Mouse (Mus musculus): Measurements from ENCODE around the gene 4930558C23Rik. TPM values are rescaled to one million over a fixed set of nuclear protein-coding genes. Genes with fewer than 3 reads are reported as not detected.
"Not testable (repeated sequence)": the region's sequence is repeated elsewhere in the genome, so short reads cannot be mapped to it uniquely, and the experiment has no call there.

4930558C23Rik gene
- total RNA-seq (2017): not detected in 2 replicates

DNA sequence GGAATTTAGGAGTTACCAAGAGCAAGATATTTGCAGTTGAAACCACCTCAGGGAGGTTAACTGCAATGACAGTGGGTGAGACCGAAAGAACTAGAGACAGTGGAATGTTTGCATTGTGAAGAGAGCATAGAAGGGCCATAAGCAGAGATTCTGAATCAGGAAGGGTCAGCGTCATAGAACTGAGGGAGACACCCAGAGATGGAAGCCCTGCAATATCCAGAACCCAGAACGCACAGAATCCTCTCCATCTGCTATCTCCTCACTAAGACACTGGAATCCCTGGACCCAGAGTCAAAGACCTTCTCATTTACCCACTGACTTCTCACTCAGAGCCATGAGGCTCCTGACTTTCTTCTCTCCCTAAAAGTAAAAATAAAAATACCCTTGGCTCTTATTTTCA lies at the start of gene 4930558C23Rik:
4930558C23Rik (minus strand) TSS at position 101 of the 400 bp plus-strand sequence.
- ATAC-seq (replicated peaks; ENCODE audit: low read depth, poor library complexity, severe bottlenecking): no peak

DNA sequence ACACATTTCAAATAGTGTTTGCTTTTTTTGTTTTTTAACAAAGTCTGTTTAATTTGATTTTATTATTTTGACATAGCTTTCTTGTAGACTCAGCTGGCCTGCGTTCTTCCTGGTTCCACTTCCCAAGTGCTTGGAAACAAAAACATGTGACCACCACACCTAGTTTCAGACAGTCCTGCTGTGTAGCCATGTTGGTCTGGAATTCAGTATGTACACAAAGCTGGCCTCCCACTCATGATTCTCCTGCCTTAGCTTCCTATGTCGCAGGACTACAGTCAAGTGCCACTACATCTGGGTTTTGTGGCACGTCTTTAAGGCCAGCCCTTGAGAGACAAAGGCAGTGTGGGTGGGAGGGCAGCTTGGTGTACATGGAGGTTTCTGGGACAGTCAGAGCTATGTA lies 48.3 kb upstream of the 4930558C23Rik start:
- no peak for ATAC-seq (replicated peaks; ENCODE audit: low read depth, poor library complexity, severe bottlenecking)

DNA sequence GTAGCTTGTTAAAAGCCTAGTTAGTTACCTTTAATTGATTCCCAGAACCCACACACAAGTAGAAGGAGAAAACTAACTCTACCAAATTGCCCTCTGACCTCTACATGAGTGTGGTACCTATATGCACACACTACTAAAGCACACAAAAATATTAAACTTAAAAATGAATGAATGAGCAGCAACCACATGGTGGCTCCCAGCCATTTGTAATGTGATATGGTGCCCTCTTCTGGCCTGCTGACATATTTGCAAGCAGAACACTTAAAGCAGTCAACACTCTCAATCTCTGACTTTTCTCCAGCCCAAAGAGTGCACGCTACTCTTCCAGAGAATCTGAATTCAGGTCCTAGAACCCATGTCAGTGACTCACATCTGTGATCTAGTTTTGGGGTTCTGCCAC lies 47.8 kb upstream of the 4930558C23Rik start:
- ATAC-seq (replicated peaks; ENCODE audit: low read depth, poor library complexity, severe bottlenecking): peak; percentile 87

DNA sequence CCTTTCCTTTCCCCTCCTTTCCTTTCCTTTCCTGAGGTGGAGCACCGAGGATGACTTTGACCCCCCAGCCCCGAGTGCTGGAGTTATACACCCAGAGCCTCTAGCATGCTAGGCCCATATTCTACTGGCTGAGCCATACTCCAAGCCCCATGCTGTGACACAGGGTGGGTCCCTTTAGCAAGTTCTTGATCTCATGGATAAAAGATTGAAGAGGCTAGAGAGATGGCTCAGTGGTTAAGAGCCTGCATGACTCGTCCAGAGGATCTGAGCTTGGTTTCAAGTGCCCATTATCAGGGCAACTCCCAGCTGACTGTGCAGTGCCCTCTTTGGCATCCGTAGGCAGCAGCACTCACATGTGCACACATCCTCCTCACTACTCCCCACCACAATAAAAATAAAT lies 42.7 kb upstream of the 4930558C23Rik start:
- ATAC-seq (replicated peaks; ENCODE audit: low read depth, poor library complexity, severe bottlenecking): no peak

DNA sequence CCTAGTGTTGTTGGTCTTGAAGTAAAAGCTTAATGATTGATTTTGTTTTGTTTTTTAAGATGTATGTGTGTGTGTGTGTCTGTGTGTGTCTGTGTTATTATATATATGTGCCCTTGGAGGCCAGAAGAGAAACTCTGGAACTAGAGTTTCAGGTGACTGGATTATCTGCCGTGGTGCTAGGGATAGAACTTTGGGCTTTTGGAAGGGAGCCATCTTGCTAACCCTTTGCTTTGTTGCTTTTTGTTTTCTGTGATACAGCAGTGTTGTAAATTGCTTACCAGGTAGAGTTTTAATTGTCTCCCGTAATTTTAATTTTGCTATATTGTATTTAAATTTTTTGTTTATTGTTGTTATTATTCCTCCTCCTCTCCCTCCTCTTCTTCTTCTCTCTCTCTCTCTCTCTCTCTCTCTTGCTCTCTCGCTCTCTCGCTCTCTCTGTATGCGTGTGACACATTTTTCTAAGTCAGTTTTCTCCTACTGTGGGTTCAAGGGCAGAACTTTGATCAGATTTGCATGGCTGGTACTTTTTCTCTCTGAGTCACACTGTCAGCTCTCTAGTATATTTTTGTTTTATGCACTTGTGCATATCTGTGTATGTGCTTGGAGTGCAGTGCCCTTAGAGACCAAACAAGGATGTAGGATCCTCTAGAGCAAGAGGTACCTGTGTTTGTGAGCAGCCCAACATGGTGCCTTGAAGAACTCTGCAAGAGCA lies 39.9 kb upstream of the 4930558C23Rik start:
- no peak for ATAC-seq (replicated peaks; ENCODE audit: low read depth, poor library complexity, severe bottlenecking)

DNA sequence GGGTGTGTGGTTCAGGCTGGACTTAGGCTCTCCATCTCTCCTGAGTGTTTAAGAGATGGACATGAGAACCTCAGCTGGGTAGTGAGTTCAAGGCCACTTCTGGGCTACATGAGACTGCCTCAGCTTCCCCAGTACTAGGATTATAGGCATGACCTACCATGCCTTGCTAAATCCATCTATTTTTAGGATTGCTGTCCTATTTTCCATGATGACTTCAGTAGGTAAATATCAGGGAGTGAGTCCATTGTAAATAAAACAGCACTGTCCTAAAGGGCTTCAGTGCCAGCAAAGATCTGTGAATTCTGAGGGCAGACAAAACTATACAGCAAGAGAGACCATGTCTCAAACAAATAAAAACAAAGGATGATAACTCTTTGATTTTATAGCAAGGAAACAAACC lies 37.0 kb upstream of the 4930558C23Rik start:
- ATAC-seq (replicated peaks; ENCODE audit: low read depth, poor library complexity, severe bottlenecking): no peak

DNA sequence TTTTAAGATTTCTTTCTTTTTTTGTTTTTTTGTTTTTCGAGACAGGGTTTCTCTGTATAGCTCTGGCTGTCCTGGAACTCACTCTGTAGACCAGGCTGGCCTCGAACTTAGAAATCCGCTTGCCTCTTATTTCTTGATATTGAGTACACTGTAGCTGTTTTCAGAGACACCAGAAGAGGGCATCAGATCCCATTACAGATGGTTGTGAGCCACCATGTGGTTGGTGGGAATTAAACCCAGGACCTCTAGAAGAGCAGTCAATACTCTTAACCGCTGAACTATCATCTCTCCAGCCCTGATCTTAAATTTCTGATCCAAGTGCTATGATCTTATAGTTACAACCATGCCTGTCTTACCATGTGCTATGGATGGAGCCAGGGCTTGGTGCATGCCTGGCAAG lies 36.0 kb upstream of the 4930558C23Rik start:
- not testable (repeated sequence) for ATAC-seq (replicated peaks; ENCODE audit: low read depth, poor library complexity, severe bottlenecking)

DNA sequence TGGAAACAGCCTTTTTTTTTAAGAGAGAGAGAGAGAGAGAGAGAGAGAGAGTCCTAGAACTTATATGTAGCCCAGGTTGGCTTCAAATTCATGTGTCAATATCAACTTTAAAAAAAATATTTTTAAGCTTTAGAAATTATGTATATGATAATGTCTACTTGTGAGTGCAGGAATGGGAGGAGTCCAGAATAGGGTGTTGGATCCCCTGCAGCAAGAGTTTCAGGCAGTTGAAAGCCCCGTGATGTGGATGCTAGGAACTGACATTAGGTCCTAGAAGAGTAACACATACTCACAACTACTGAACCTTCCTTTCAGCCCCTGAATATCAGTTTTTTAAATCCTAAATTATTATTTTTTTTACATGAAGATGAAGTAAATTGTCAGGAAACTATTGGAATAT lies 32.9 kb upstream of the 4930558C23Rik start:
- no peak for ATAC-seq (replicated peaks; ENCODE audit: low read depth, poor library complexity, severe bottlenecking)

DNA sequence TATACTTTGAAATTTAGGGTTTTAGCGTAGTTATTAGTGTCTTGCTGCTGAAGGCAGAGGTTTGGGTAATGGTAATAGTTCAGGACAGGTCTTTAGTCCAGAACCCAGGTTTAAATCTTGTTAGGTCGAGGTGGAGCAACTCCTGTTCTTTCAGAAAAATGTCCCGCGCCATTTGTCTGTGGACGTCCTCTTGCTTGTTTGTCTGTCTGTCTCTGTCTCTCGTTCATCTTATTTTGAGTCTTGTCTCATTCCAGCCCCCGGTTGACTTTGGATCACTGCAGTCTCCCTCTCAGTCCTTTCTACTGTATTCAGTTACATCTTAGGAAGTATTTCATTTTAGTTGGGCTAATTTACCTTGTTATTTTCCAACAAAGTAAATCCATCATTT lies 32.3 kb upstream of the 4930558C23Rik start:
- no peak for ATAC-seq (replicated peaks; ENCODE audit: low read depth, poor library complexity, severe bottlenecking)

DNA sequence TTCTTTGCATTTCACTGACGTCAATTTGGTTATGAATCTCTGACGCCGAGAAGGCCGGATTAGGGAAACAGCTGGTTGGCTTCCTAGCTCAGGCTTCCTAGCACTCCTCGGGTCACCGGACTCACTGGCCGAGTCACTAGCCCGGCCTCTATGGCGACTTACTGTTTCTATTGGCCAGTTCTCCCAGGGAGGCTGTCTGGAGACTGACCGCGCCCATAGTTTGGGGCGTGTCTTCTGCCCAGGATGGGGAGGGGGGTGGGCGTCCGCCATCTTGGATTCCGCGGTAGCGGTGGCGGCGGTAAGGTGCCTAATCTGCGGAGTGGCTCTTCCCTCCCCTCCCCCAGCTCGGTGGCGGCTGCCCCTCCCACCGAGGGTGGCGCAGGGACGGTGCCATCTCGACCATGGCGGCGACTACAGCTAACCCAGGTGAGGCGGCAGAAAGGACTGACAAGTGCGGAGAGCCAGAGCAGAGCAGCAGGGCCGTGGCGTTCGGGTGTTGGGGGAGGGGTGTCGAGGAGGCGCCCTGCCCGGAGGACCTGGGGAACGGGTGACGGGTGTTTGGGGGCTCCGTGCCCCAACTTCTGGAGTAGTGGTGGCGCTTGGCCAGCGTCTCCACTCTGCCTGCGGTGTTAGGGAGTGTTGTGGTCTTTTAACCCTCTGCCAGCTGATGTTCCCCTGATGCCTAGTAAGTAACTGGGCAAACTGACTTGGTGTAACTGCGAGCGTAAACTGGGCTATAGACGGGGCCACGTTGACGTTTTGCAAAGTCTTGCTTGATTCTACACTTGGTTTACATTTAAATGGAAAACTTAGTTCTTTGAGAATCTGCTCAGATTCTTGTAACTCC lies 31.7 kb upstream of the 4930558C23Rik start, which contains the start of gene Arnt:
Arnt (plus strand) TSS at position 253 of the 847 bp plus-strand sequence.
- peak; percentile 99 for ATAC-seq (replicated peaks; ENCODE audit: low read depth, poor library complexity, severe bottlenecking)

DNA sequence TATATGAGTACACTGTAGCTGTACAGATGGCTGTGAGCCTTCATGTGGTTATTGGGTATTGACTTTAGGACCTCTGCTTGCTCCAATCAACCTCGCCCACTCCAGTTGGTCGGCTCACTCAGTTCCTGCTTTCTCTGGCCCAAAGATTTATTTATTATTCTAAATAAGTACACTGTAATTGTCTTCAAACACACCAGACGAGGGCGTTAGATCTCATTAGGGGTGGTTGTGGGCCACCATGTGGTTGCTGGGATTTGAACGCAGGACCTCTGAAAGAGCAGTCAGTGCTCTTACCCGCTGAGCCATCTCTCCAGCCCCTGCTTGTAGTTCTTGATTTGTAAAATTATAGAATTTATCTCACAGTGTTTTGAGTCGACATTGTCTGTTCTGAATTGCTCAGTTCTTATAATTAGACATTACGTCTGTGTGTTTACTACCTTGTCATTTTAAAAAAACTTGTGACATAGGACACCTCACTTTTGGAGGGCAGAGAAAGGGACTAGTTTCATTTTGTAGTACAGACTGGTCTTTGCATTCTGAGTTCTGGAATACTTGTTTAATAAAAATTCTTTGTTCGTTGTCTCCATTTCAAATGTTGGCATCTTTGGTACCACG lies 30.8 kb upstream of the 4930558C23Rik start:
- ATAC-seq (replicated peaks; ENCODE audit: low read depth, poor library complexity, severe bottlenecking): no peak

DNA sequence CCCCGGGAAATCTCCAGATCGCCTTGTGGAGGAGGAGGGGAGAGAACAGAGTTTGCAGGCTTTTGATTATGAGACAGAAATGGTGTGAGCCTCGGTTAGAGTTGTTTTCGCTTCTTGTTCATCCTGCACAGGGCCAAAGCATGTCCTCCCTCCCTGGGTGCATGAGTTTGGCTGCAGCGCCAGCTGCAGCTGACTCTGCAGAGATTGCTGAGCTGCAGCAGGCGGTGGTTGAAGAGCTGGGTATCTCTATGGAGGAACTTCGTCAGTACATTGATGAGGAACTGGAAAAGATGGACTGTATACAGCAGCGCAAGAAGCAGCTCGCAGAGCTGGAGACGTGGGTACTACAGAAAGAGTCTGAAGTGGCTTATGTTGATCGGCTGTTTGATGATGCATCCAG lies 25.8 kb upstream of the 4930558C23Rik start:
- ATAC-seq (replicated peaks; ENCODE audit: low read depth, poor library complexity, severe bottlenecking): peak; percentile 68

DNA sequence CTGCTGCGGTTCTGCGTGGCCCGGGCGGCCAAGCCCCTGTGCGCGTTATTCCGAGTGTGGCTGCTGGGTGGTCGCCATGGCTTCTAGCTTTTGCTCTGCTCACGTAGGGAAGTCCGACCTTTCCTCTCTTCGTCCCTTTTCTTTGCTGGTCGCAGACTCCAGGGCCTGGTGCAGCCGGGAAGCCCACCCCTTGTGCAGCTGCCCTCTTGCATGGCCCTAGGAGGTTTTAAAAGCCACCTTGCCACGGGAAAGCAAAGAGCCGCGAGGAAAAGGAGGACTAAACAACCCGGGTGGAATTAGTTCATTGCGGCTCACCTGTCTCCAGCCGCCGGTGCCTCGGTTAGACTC lies 25.2 kb upstream of the 4930558C23Rik start:
- peak; percentile 28; the same call in 1 of the 2 replicates for ATAC-seq (replicated peaks; ENCODE audit: low read depth, poor library complexity, severe bottlenecking)

DNA sequence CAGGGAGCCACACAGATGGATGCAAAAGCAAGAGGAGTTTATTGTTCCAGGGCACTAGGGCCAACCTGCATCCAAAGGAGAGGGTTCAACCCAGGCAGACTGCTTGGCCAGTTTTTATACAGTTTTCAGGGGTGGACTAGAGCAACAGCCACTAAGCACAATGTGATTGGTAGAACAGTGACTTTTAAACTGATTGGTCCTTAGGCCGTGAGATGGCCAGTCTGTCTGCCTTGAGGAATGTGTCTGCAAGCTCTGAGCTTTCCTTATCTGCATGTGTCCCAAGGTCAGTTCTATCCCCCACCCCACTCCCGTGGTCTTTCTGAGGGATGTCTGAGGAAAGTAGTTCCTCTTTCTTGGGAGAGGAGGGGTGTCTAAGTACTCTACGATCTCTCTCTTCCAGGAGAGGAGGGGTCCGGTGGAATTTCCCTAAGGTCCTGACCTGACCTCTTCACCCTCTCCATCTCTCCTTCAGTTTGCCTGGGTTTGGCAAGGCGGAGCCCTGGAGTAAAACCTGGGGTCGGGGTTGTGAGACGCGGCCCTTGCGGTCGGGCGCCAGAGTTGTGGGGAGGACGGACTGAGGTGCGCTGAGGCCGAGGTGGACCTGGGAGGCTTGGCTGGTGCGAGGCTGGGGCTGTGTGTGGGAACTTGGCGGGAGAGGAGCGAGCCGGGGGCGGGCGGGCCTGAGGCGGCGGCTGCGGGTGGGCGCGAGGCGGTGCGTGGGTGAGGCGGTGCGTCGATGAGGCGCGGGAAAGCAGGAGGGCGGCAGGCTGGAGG lies 24.7 kb upstream of the 4930558C23Rik start:
- peak; percentile 83 for ATAC-seq (replicated peaks; ENCODE audit: low read depth, poor library complexity, severe bottlenecking)

DNA sequence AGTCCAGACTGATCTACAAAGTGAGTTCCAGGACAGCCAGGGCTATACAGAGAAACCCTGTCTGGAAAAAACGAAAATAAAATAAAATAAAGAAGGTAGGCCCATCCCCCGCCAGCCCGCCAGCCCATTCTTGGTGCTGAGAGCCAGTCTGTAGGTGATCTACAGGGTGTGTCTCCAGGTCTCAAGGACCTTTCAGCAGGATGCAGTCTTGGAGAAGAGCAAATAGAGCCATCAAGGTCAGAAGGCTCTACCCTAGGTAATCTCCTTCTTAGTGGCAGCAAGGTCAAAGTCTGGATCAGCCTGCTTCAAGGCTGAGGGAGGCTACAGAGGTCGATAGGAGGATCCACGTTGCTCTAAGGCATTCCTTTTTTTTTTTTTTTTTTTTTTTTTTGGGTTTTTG lies 23.8 kb upstream of the 4930558C23Rik start:
- not testable (repeated sequence) for ATAC-seq (replicated peaks; ENCODE audit: low read depth, poor library complexity, severe bottlenecking)

DNA sequence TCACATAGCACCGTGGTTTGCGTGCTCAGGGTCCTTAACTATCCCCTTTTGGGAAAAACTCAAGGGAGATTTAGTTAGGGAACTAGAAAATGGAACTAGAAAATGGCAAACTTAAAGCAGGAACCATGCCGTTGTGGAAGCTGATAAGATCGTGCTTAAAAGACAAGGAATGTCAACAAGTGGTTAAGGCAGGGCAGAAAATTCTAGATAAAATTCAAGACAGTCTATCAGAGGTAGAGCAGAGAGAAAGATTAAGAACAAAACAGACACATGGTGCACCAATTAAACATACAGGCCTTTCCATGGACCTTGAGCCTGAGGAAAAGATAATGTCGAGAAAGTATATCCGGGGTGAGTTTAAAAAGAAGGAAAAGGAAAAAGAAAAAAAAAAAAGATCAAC lies 15.2 kb upstream of the 4930558C23Rik start:
- no peak for ATAC-seq (replicated peaks; ENCODE audit: low read depth, poor library complexity, severe bottlenecking)

DNA sequence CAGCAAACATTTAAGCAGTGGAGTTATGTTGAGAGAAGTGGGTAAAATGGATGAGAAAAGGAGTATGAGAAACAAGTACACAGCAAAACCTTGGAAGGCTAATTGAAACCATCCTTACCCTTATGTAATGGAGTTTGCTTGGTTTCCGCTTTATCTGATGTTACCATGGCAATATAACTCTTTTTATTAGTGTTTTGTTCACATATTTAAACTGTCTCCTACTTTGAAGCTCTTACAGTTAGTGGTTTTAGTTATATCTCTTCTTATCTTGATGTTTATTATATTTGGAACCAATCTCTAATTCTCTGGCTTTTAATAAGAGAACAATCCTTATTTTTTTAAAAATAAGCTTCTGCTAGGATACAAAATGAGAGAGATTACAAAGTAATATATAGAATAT lies 9.6 kb upstream of the 4930558C23Rik start:
- no peak for ATAC-seq (replicated peaks; ENCODE audit: low read depth, poor library complexity, severe bottlenecking)

DNA sequence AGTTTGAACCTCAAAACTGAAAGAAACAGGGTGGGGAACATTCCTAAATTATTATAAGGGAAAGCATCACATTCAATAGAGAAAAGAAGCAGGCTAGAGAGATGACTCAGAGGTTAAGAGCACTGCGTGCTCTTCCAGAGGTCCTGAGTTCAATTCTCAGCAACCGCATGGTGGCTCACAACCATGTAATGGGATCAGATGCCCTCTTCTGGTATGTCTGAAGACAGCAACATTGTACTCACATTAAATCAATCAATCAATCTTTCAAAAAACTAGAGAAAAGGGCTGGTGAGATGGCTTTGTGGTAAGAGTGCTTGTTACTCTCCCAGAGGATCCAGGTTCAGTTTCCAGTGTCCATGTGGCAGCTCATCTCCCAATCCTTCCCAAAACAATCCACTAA lies 6.2 kb upstream of the 4930558C23Rik start:
- ATAC-seq (replicated peaks; ENCODE audit: low read depth, poor library complexity, severe bottlenecking): no peak

DNA sequence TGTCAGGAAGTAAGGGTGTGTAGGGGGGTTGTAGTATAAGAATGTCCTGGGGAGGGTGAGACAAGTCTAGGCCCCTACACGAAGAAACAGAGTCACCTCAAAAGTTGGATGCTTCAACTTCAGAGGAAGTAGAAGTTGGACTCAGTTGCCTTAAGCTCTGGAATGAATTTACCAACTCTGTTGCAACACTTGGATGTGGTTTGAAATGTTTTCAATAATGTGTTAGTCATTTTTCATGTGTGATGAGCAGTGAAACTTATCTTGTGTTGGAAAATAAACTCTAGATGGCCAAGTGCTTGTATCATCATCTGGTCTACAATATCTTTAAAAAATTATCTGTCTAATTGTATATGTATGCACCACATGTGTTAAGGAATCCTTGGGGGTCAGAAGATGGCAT lies 5.1 kb upstream of the 4930558C23Rik start:
- no peak for ATAC-seq (replicated peaks; ENCODE audit: low read depth, poor library complexity, severe bottlenecking)

DNA sequence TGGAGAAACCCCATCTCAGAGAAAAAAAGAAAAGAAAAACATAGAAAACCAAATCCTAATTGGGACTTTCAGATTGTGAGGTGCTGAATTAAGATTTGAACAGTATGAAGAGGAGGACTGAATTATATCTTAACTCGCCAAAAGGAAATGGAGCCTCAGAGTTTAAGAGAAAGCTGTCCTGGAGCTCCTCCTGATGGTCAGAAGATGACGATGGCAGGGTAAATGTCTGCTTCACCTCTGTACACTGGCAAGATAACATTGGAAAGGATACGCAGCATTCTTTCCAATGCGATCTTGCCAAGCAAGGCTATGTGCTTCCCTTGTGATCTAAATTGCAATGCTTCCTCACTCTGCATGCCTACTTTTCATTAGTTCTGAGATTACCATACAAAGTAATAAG lies 8.3 kb downstream of the 4930558C23Rik start:
- ATAC-seq (replicated peaks; ENCODE audit: low read depth, poor library complexity, severe bottlenecking): peak; percentile 60; the same call in 1 of the 2 replicates
